Mouse (Mus musculus) ES-Bruce4 (cell line): ENCODE results near the gene Nfyc.

Source experiments
- CTCF ChIP-seq: IDR thresholded peaks from one replicate; pipeline ENCODE4 v1.8.1; 2011; ENCODE audit warnings: low read depth, low read length
- EP300 ChIP-seq: IDR thresholded peaks from 2 replicates; pipeline ENCODE4 v1.6.1; 2011; ENCODE audit warnings: low read depth, low read length; ENCODE audit not compliant: insufficient read depth
- POLR2A ChIP-seq: IDR thresholded peaks from one replicate; pipeline ENCODE4 v1.8.1; 2011; ENCODE audit warnings: low read length; ENCODE audit not compliant: insufficient read depth

GRCm38 (mm10) chr4:120813762-120814161, 17.6 kb downstream of the Nfyc start:
- no peak for TF ChIP-seq CTCF
- TF ChIP-seq EP300: no peak
- no peak for TF ChIP-seq POLR2A
